Mouse (Mus musculus): Measurements from ENCODE around the gene Usp21. TPM values are rescaled to one million over a fixed set of nuclear protein-coding genes. Genes with fewer than 3 reads are reported as not detected.

The Usp21 gene
- polyA plus RNA-seq, 1 experiment = 59.0 TPM

DNA sequence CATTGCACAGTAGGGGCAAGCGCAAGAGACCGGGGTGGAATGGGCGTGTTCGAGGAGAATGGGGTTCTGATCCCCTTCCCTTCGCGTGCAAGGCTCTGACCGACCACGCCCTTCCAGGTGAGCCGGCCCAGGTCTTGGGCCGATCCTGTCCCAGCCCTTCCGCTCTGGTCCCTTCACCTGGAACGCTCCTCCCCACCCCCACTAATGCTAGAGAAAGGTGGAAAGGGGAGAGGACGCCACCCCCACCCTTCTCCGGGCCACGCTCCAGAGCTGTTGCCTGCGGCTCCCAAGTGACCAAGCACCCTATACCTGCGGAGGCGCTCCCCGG, 17.3 kb downstream of the Usp21 start:
- Histone ChIP-seq H3K4me1 (ENCODE audit: control insufficient read depth, insufficient read depth, low read length) (0 out of 2 replicates have a peak, but pooled peaks cover 3% of the 10 kb centered on the region), H3K27ac (ENCODE audit: insufficient read depth, low read length) (no peak overlapping the region), H3K4me3 (ENCODE audit: insufficient read depth, low read length) (peak overlapping the region; percentile 89)
- TF ChIP-seq CTCF (IDR thresholded peaks at IDR 0.05; ENCODE audit: borderline replicate concordance, insufficient read depth, low read length) (no peak), POLR2A (IDR thresholded peaks at IDR 0.05; ENCODE audit: low read depth, low read length) (no peak)

- TF ChIP-seq POLR2A (IDR thresholded peaks at IDR 0.05; ENCODE audit: low read depth, low read length) = peak; percentile 95
- no peak for TF ChIP-seq CTCF (IDR thresholded peaks at IDR 0.05; ENCODE audit: borderline replicate concordance, insufficient read depth, low read length)
- Histone ChIP-seq H3K27ac (ENCODE audit: insufficient read depth, low read length) (no peak within 1 kb of the TSS), H3K4me3 (ENCODE audit: insufficient read depth, low read length) (peak within 1 kb of the TSS; percentile 89), H3K4me1 (ENCODE audit: control insufficient read depth, insufficient read depth, low read length) (0 out of 2 replicates have a peak, but pooled peaks cover 3% of the 10 kb centered on the region)
Observed at GRCm38 (mm10) chr1:171269848-171270572, 17.8 kb downstream of the Usp21 start, which contains the start of gene B4galt3. TSS of gene B4galt3 (plus strand) at chr1:171270328.

- no peak for TF ChIP-seq CTCF (IDR thresholded peaks at IDR 0.05; ENCODE audit: borderline replicate concordance, insufficient read depth, low read length)
- TF ChIP-seq POLR2A (IDR thresholded peaks at IDR 0.05; ENCODE audit: low read depth, low read length) = no peak
Observed at GRCm38 (mm10) chr1:171268341-171268740, 19.4 kb downstream of the Usp21 start.

GRCm38 (mm10) chr1:171265971-171266744, 21.6 kb downstream of the Usp21 start:
- TF ChIP-seq POLR2A (IDR thresholded peaks at IDR 0.05; ENCODE audit: low read depth, low read length) = no peak
- no peak for TF ChIP-seq CTCF (IDR thresholded peaks at IDR 0.05; ENCODE audit: borderline replicate concordance, insufficient read depth, low read length)
- Histone ChIP-seq H3K27ac (ENCODE audit: insufficient read depth, low read length) (no peak overlapping the region), H3K4me3 (ENCODE audit: insufficient read depth, low read length) (no peak overlapping the region), H3K4me1 (ENCODE audit: control insufficient read depth, insufficient read depth, low read length) (peaks cover 7% of the 10 kb centered on the region)

More at GRCm38 (mm10) chr1:171268341-171268740, 19.4 kb downstream of the Usp21 start:
- no peak overlapping the region for H3K4me3 ChIP-seq (ENCODE audit: insufficient read depth, low read length)
- 0 out of 2 replicates have a peak, but pooled peaks cover 3% of the 10 kb centered on the region for H3K4me1 ChIP-seq (ENCODE audit: control insufficient read depth, insufficient read depth, low read length)
- peak overlapping the region; percentile 97 for H3K27ac ChIP-seq (ENCODE audit: insufficient read depth, low read length)

DNA sequence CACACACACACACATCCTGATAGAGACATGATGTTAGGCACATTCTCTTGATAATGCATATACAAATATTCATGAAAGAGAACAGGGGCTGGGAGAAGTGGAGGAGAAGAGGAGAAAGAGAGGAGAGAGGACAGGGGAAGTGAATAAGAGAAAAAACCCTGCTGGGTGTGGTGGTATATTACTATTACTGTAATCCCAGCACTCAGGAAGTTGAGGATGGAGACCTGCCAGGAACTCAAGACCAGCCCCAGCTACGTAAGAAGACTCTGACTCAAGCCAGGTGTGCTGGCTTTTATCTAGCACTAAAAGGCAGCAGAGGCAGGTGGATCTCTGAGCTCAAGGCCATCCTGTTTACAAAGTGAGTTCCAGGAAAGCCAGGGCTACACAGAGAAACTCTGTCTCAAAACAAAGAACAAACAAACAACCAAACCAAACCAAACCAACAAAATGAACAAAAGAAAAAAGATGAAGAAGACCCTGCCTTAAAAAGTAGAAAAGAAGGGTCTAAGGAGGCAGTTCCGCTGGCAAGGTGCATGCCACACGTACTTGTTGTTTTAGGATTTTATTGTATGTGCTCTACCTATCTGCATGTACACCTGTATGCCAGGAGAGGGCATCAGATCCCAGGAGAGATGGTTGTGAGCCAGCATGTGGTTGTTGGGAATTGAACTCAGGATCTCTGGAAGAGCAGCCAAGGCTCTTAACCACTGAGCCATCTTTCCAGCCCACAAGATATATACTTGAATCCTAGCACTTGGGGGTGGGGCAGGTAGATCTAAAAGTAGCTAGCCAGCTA, 23.9 kb downstream of the Usp21 start:
- Histone ChIP-seq H3K4me1 (ENCODE audit: control insufficient read depth, insufficient read depth, low read length) (peaks cover 18% of the 10 kb centered on the region), H3K27ac (ENCODE audit: insufficient read depth, low read length) (peak overlapping the region; percentile 100), H3K4me3 (ENCODE audit: insufficient read depth, low read length) (no peak overlapping the region)
- TF ChIP-seq POLR2A (IDR thresholded peaks at IDR 0.05; ENCODE audit: low read depth, low read length) = peak; percentile 34; the same call in 1 of the 2 replicates
- no peak for TF ChIP-seq CTCF (IDR thresholded peaks at IDR 0.05; ENCODE audit: borderline replicate concordance, insufficient read depth, low read length)

DNA sequence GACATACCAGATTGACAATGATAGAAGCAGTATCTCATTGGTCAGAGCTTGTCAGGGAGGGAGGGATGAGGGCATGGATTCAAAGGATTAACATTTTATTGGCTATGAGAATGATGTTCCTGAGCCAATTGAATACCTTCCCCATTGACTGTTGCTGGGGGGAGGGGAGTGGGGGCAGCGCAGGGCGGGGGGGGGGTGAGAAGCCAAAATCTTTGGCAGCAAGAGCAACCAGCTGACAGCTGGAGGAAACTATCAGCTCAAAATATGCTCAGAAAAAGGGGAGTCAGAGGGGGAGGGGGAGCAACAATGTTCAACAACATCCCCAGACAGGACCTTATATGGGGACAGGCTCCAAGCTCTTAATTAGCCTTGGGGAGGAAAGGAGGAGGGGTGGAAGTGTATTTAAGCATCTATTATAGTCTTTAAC, 24.6 kb downstream of the Usp21 start:
- H3K27ac ChIP-seq (ENCODE audit: insufficient read depth, low read length) = peak overlapping the region; percentile 100
- H3K4me1 ChIP-seq (ENCODE audit: control insufficient read depth, insufficient read depth, low read length) = peaks cover 15% of the 10 kb centered on the region
- H3K4me3 ChIP-seq (ENCODE audit: insufficient read depth, low read length) = no peak overlapping the region
- TF ChIP-seq CTCF (IDR thresholded peaks at IDR 0.05; ENCODE audit: borderline replicate concordance, insufficient read depth, low read length) (no peak), POLR2A (IDR thresholded peaks at IDR 0.05; ENCODE audit: low read depth, low read length) (no peak)

DNA sequence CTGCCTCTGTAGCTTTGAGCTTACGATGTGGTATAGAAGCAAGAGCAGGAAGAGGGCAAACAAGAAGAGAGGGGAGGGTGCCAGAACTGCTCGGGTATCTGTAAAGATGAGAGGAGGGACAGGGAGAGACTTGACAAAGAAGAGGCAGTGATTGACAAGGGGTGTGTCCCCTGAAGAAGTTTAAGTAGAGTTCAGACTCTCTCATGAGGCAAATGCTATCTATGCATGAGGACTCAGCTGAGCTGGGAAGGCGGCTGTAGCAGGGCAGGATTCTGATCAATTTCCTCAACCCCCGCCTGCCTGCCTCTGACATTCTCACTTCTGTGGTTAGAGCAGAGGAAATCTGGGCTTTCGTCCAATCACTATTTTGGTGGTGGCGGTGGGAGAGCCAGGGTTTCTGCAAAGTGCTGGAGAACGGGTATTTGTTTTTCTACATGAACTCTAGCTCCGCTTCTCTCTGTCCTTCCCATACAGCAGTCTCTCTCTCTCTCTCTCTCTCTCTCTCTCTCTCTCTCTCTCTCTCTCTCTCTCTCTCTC, 25.1 kb downstream of the Usp21 start:
- peak overlapping the region; percentile 3 for H3K4me3 ChIP-seq (ENCODE audit: insufficient read depth, low read length)
- TF ChIP-seq CTCF (IDR thresholded peaks at IDR 0.05; ENCODE audit: borderline replicate concordance, insufficient read depth, low read length) (no peak), POLR2A (IDR thresholded peaks at IDR 0.05; ENCODE audit: low read depth, low read length) (peak; percentile 64)
- peak overlapping the region; percentile 99 for H3K27ac ChIP-seq (ENCODE audit: insufficient read depth, low read length)
- H3K4me1 ChIP-seq (ENCODE audit: control insufficient read depth, insufficient read depth, low read length) = peaks cover 15% of the 10 kb centered on the region

DNA sequence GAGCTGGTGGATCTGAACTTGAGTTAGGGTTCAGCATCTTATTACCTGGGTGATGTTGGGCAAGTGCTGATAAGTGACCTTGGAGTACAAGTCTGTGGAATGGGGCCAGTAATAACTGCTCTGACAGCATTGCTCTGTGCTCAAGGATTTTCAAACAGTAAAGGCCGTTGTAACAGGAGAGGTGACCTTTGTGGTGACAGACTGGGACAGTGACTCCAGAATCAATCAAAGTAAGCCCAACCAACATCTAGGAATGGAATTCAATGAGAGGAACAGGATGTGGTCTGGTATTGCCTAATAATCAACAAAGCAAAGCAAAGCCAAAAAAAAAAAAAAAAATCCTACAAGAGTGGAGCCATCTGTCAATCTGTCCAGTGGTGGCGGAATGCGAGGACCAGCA, 27.5 kb downstream of the Usp21 start:
- Histone ChIP-seq H3K4me3 (ENCODE audit: insufficient read depth, low read length) (no peak overlapping the region), H3K27ac (ENCODE audit: insufficient read depth, low read length) (no peak overlapping the region), H3K4me1 (ENCODE audit: control insufficient read depth, insufficient read depth, low read length) (peaks cover 15% of the 10 kb centered on the region)
- TF ChIP-seq CTCF (IDR thresholded peaks at IDR 0.05; ENCODE audit: borderline replicate concordance, insufficient read depth, low read length) = no peak
- TF ChIP-seq POLR2A (IDR thresholded peaks at IDR 0.05; ENCODE audit: low read depth, low read length) = no peak; the same call in 1 of the 2 replicates

- Histone ChIP-seq H3K27ac (ENCODE audit: insufficient read depth, low read length) (no peak overlapping the region), H3K4me1 (ENCODE audit: control insufficient read depth, insufficient read depth, low read length) (peaks cover 15% of the 10 kb centered on the region), H3K4me3 (ENCODE audit: insufficient read depth, low read length) (no peak overlapping the region)
- no peak for TF ChIP-seq POLR2A (IDR thresholded peaks at IDR 0.05; ENCODE audit: low read depth, low read length)
- TF ChIP-seq CTCF (IDR thresholded peaks at IDR 0.05; ENCODE audit: borderline replicate concordance, insufficient read depth, low read length) = no peak
Observed at GRCm38 (mm10) chr1:171258921-171259320, 28.9 kb downstream of the Usp21 start.

Data from embryonic fibroblast, embryonic 13.5 days (primary cell).